Mouse (Mus musculus) kidney, postnatal 36 days (tissue): ENCODE measurements around the gene Ltb4r1.

Source experiments
- DNase-seq, 2 experiments: peaks; one replicate each; pipeline ENCODE4 v3.0.0; 2021 to 2022; ENCODE audit warnings: mixed read lengths in 2 of 2

Gene Ltb4r1

GRCm38 (mm10) chr14:55787731-55788130 lies 22.0 kb downstream of the Ltb4r1 start:
- no peak for DNase-seq

DNA sequence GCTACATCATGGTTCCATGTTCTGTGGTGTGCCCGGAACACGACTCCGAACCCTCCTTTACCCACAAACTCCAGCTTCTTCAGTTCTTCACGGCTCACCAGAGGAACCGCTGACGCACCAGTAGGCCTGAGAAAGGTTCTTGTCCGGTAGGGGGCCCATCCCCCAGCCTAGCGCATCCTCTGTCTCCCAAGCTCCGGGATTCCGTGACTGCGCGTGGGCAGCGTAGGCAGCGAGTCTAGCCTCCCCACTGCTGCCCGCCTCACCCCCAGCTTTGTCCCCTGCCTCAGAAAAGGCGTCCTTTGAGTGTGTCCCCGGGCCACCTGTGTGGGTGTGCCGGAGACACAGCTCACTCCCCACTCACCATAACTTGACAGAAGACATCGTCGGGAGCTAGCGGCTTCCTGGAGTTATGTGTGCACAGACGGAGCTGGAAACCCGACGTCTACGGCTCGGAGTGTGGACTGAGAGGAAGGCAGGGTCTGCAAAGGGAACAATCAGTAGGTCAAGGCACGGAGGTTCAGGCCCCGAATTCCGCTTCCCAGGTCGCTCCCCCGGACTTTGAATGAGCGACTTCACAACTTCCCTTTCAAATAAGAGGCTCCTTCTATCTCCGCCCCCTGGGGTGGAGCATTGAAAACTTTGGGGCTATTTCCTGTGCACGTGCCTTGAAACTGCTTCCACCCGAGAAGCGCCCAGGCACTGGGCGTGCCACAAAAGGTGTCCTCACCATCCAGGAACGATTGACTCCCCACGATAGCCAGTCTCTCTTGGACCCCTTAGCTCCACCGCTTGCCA lies 22.7 kb downstream of the Ltb4r1 start, which contains the start of gene Ripk3:
Ripk3 (minus strand) TSS at position 610 of the 795 bp plus-strand sequence.
- peak in 1 of 2 experiments; percentile 61 for DNase-seq

DNA sequence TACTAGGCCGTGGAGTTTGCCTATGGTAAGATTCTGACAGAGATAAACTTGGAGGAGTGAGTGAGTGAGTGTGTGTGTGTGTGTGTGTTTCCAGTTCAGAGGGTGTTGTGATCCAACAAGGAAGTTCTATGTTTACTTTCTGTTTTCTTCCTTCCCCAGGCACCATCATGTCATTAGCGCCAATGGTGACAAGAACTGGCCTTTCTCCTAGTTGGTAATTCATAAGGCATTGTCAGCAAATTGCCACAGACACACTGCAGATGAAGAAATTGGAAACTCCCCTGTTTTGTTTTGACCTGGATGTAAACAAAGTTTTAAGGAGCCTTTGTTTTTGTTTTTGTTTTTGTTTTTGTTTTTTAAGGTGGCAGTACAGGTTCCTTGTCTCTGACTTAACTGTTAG lies 27.7 kb downstream of the Ltb4r1 start:
- no peak for DNase-seq

DNA sequence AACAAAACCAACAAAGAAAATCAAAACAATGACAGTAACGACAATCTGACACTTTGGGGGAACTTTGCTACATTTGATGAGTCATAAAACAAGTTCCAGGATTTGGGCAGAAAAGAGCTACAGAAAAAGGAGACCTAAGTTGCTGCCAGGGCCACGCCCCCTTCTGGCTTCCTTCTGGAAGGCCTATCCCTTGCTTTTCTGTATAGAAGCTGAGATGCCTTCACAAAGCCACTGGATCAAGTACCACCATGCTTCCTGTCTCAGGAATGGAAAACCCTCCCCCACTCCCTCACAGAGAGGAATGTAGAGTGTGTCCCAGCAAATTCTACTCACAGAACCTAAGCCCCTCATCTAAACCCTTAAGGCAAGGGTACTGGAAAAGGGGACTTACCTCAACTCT lies 28.2 kb downstream of the Ltb4r1 start:
- DNase-seq: peak in 1 of 2 experiments; percentile 34

DNA sequence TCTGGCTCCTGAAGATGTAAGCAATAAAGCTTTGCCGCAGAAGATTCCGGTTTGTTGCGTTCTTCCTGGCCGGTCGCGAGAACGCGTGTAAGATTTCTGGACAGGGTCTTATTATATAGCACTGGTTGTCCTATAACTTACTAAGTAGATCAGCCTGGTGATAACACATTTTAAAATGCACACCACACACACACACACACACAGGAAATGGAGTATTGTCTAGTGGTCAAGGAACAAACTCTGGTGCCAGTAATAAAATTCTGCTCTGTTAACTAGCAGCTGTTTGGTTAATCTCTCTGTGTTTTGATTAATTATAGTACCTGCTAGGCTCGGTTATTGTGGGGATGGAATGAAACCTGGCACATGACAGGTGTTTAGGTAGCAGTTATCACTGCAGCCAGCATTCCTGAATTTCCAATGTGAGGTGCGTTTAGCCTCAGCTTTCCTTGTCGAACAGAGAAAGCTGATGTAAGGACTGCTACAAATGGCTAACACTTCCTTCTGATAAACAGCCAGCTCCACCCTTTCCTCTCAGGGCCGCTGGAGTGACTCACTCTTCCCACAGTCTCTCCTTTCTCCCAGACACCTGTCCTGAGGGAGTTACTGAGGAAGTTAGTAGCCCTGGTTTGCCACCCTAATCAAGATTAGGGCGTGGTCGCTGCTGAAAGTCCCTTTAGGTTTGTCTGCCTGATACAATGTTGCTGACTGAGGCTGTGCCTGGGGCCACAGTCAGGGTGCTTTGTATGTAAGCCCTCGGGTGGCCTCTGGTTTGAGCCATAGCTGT lies 29.8 kb downstream of the Ltb4r1 start:
- DNase-seq: no peak

- peak; percentile 91 to 92 for DNase-seq
Observed at GRCm38 (mm10) chr14:55814885-55815284, 49.1 kb downstream of the Ltb4r1 start.

GRCm38 (mm10) chr14:55815310-55815751 lies 49.6 kb downstream of the Ltb4r1 start:
- DNase-seq: peak; percentile 73 to 80
